8 mouse cellular contexts compared by ENCODE assay signal in the genomic region with DNA sequence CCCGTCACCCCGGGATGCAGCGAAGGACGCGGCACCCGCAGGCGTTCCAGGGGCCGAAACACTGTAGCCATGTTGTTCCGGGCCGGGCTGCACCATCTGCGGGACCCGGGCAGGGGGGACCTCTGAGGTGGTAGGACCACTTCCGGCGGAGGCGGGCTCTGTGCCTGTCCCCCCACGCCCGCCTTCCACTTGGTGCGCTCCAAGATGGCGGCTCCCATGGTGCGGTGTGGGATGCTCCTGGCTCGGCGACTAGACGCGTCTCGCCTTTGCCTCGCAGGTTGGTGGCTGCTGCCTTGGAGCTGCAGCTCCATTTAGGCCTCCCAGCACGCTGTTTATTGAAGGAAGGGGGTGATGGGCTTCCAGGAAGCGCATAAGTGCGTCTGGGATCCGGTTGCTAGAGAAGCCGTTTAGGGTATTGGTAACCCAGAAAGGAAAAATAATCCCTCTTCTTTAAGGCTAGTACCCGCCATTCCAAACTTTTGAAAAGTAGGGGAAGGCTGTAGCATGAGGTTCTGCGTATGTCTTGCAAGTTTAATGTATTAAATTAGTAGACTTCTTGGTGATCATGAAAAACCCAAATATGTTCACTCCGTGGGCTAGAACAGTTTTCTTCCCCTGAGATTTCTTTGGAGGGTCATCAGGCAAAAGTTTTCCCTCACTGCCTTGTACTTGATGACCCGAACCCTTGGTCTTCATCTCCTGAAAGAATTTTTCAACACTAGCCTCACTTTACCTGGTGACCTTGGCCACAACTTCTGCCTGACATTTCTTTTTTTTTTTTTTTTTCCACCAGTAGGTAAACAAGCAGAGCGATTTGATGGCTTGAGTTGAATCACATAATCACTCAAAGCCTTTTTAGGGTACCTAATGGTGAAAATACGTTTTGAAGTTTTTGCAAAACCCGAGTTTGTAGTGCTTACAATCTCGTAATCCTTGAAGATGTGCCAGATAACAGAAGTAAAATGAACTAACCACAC. TPM values are rescaled to one million over a fixed set of nuclear protein-coding genes. Genes with fewer than 3 reads are reported as not detected.
DNase-seq lines count a peak whose midpoint lies in the region; ATAC-seq and TF ChIP-seq lines count a peak whose summit lies in the region.

TSS of gene Ptcd2 (minus strand) at position 107 of the 977 bp plus-strand sequence.
TSS of gene Mrps27 (plus strand) at position 188 of the 977 bp plus-strand sequence.

- peak; percentile 93 for ATAC-seq in G1E (ENCODE audit: extremely low read depth, insufficient number of reproducible peaks, low FRiP score, poor library complexity, severe bottlenecking)
- ATAC-seq in forebrain, embryonic 16.5 days: peak; percentile 99
- peak; percentile 99 for ATAC-seq in lung, embryonic 14.5 days (ENCODE audit: insufficient read depth)

- peak within 1 kb of the TSS; percentile 88 for H3K9ac ChIP-seq in forebrain, embryonic 16.5 days (replicated peaks; ENCODE audit: low read depth, low read length)
- H3K9ac ChIP-seq in lung, embryonic 14.5 days: peak within 1 kb of the TSS; percentile 86

- H3K36me3 ChIP-seq in G1E (replicated peaks): peaks cover 65% of the 10 kb centered on the region
- H3K36me3 ChIP-seq in forebrain, embryonic 16.5 days (ENCODE audit: control insufficient read depth, insufficient read depth): peaks cover 18% of the 10 kb centered on the region
- H3K36me3 ChIP-seq in lung, embryonic 14.5 days (ENCODE audit: insufficient read depth): peaks cover 43% of the 10 kb centered on the region
- H3K36me3 ChIP-seq in thymus, adult 2 months (ENCODE audit: control insufficient read depth, insufficient read depth, low read length): peaks cover 13% of the 10 kb centered on the region; the same call in 1 of the 2 replicates

- peak within 1 kb of the TSS; percentile 90 for H3K27ac ChIP-seq in forebrain, embryonic 16.5 days (ENCODE audit: low read length)
- H3K27ac ChIP-seq in layer of hippocampus, adult 2 months: peak within 1 kb of the TSS; percentile 96
- peak within 1 kb of the TSS; percentile 88 for H3K27ac ChIP-seq in lung, embryonic 14.5 days (ENCODE audit: low read depth)
- H3K27ac ChIP-seq in olfactory bulb, adult 2 months (ENCODE audit: insufficient read depth, low read depth, low read length): peak within 1 kb of the TSS; percentile 89
- H3K27ac ChIP-seq in thymus, adult 2 months (ENCODE audit: control insufficient read depth, insufficient read depth, low read length): peak within 1 kb of the TSS; percentile 22

- peak within 1 kb of the TSS; percentile 77 for H3K4me2 ChIP-seq in forebrain, embryonic 16.5 days (ENCODE audit: low read length)
- peak within 1 kb of the TSS; percentile 66 for H3K4me2 ChIP-seq in lung, embryonic 14.5 days

- intact Hi-C loops in heart, postnatal 36 days (cut with DNase I): no loop called here

- H3K4me1 ChIP-seq in G1E (ENCODE audit: insufficient read depth, low read depth, low read length): peaks cover 30% of the 10 kb centered on the region
- peaks cover 14% of the 10 kb centered on the region for H3K4me1 ChIP-seq in forebrain, embryonic 16.5 days (replicated peaks; ENCODE audit: control insufficient read depth, insufficient read depth, low read length)
- peaks cover 7% of the 10 kb centered on the region for H3K4me1 ChIP-seq in lung, embryonic 14.5 days (ENCODE audit: insufficient read depth)
- peaks cover 2% of the 10 kb centered on the region; the same call in 1 of the 2 replicates for H3K4me1 ChIP-seq in olfactory bulb, adult 2 months (ENCODE audit: control insufficient read depth, insufficient read depth, low read length)
- no peaks in the 10 kb centered on the region for H3K4me1 ChIP-seq in thymus, adult 2 months (replicated peaks; ENCODE audit: control insufficient read depth, insufficient read depth, low read length)

- no peaks in the 10 kb centered on the region for H3K27me3 ChIP-seq in G1E (ENCODE audit: insufficient read depth, low read length)
- H3K27me3 ChIP-seq in forebrain, embryonic 16.5 days (replicated peaks; ENCODE audit: control insufficient read depth, insufficient read depth, low read length): no peaks in the 10 kb centered on the region
- H3K27me3 ChIP-seq in lung, embryonic 14.5 days (ENCODE audit: insufficient read depth, low read length): no peaks in the 10 kb centered on the region
- no peaks in the 10 kb centered on the region for H3K27me3 ChIP-seq in thymus, adult 2 months (ENCODE audit: control insufficient read depth, insufficient read depth, low read length)

- peak; percentile 77 for TF ChIP-seq POLR2A in olfactory bulb, adult 2 months (IDR thresholded peaks at IDR 0.05; ENCODE audit: insufficient read depth, low read depth, low read length)
- TF ChIP-seq POLR2A in thymus, adult 2 months (IDR thresholded peaks at IDR 0.05; ENCODE audit: control insufficient read depth, extremely low read depth, insufficient read depth, low read length, poor library complexity): peak; percentile 72; the same call in 1 of the 2 replicates

- DNase-seq in G1E (ENCODE audit: low spot score): peak; percentile 80
- peak; percentile 98 to 99 for DNase-seq in cerebellum, adult 18-20 months
- DNase-seq in heart, postnatal 36 days: peak; percentile 97 to 98
- peak; percentile 98 to 99 for DNase-seq in layer of hippocampus, adult 2 months (ENCODE audit: low spot score in 2 of 2)
- peak; percentile 98 for DNase-seq in lung, embryonic 14.5 days
- peak; percentile 99 for DNase-seq in thymus, adult 2 months

- peak within 1 kb of the TSS; percentile 95 for H3K4me3 ChIP-seq in G1E (ENCODE audit: low read depth, low read length)
- peak within 1 kb of the TSS; percentile 90 for H3K4me3 ChIP-seq in forebrain, embryonic 16.5 days (replicated peaks; ENCODE audit: low read length)
- peak within 1 kb of the TSS; percentile 65 for H3K4me3 ChIP-seq in layer of hippocampus, adult 2 months
- peak within 1 kb of the TSS; percentile 93 for H3K4me3 ChIP-seq in lung, embryonic 14.5 days (ENCODE audit: low read depth, low read length)
- H3K4me3 ChIP-seq in olfactory bulb, adult 2 months (ENCODE audit: insufficient read depth, low read depth, low read length): peak within 1 kb of the TSS; percentile 91
- H3K4me3 ChIP-seq in thymus, adult 2 months (ENCODE audit: control insufficient read depth, insufficient read depth, low read length): peak within 1 kb of the TSS; percentile 85

- no peaks in the 10 kb centered on the region for H3K9me3 ChIP-seq in G1E (replicated peaks)
- no peaks in the 10 kb centered on the region for H3K9me3 ChIP-seq in forebrain, embryonic 16.5 days (ENCODE audit: control insufficient read depth, low read length)
- no peaks in the 10 kb centered on the region for H3K9me3 ChIP-seq in lung, embryonic 14.5 days (ENCODE audit: low read depth, low read length)

- whole genome bisulfite sequencing in forebrain, embryonic 16.5 days: 3% methylated on average over 39 of the region's 39 CpGs
- WGBS in lung, embryonic 14.5 days: 1% methylated on average over 39 of the region's 39 CpGs
- WGBS in olfactory bulb, adult 2 months: 3% methylated on average over 38 of the region's 39 CpGs
- WGBS in thymus, adult 2 months: 1% methylated on average over 39 of the region's 39 CpGs

- no peak for TF ChIP-seq CTCF in G1E (IDR thresholded peaks at IDR 0.05; ENCODE audit: low read depth, low read length)
- no peak for TF ChIP-seq CTCF in layer of hippocampus, adult 2 months (conservative IDR thresholded peaks at IDR 0.05)
- no peak for TF ChIP-seq CTCF in lung, embryonic 14.5 days (IDR thresholded peaks at IDR 0.05; ENCODE audit: low read depth)
- TF ChIP-seq CTCF in olfactory bulb, adult 2 months (IDR thresholded peaks at IDR 0.05; ENCODE audit: insufficient read depth, low read depth, low read length): no peak
- 0 out of 2 replicates have a peak, but pooled peaks have one; percentile 10 for TF ChIP-seq CTCF in thymus, adult 2 months (IDR thresholded peaks at IDR 0.05; ENCODE audit: borderline replicate concordance, control insufficient read depth, extremely low read depth, insufficient read depth, low read length, poor library complexity)

RNA-seq across cellular contexts. Expression of gene Ptcd2, which starts in this region (rescaled TPM):
- 34.7 and 36.1 TPM in 2 replicates for total RNA-seq in G1E (2014; fragmentation: Nextera tagmentation)
- 56.1 and 58.8 TPM in 2 replicates for total RNA-seq in G1E (2017)
- 28.5 and 32.4 TPM in 2 replicates for polyA plus RNA-seq in G1E (2012)
- polyA plus RNA-seq in forebrain, embryonic 16.5 days (2015; fragmentation: Nextera tagmentation; extraction: Ambion mirVana): 53.2 and 57.9 TPM in 2 replicates
- 10 to 100 TPM; 47.0 to 49.2 TPM for total RNA-seq in heart, postnatal 36 days (2021)
- 10 to 100 TPM; 28.8 to 30.5 TPM for total RNA-seq in layer of hippocampus, adult 2 months (2021)
- polyA plus RNA-seq in lung, embryonic 14.5 days (2014; fragmentation: Nextera tagmentation; extraction: Ambion mirVana): 47.3 and 48.8 TPM in 2 replicates
- polyA plus RNA-seq in olfactory bulb, adult 2 months (2012; ENCODE audit: insufficient read depth, insufficient read length, low replicate concordance, missing spikeins): not detected in 2 replicates
- 19.2 and 20.6 TPM in 2 replicates for polyA plus RNA-seq in thymus, adult 2 months (2012; rRNA removed)

RNA-seq across cellular contexts. Expression of gene Mrps27, which starts in this region (rescaled TPM):
- total RNA-seq in G1E (2014; fragmentation: Nextera tagmentation): 17.2 and 18.4 TPM in 2 replicates
- 20.9 and 26.1 TPM in 2 replicates for total RNA-seq in G1E (2017)
- 11.4 and 14.5 TPM in 2 replicates for polyA plus RNA-seq in G1E (2012)
- 46.4 and 49.1 TPM in 2 replicates for polyA plus RNA-seq in forebrain, embryonic 16.5 days (2015; fragmentation: Nextera tagmentation; extraction: Ambion mirVana)
- total RNA-seq in heart, postnatal 36 days (2021): 10 to 100 TPM; 48.2 to 48.8 TPM
- 10 to 100 TPM; 23.2 to 26.3 TPM for total RNA-seq in layer of hippocampus, adult 2 months (2021)
- 60.9 and 63.0 TPM in 2 replicates for polyA plus RNA-seq in lung, embryonic 14.5 days (2014; fragmentation: Nextera tagmentation; extraction: Ambion mirVana)
- not detected in 2 replicates for polyA plus RNA-seq in olfactory bulb, adult 2 months (2012; ENCODE audit: insufficient read depth, insufficient read length, low replicate concordance, missing spikeins)
- polyA plus RNA-seq in thymus, adult 2 months (2012; rRNA removed): 12.7 and 16.1 TPM in 2 replicates

Comparison
In these comparisons a context has a peak if more than half of its experiments do, and no peak if none do; other contexts are left out.
1. Peak in every context shown above with its lines: DNase-seq, ATAC-seq, H3K4me3 ChIP-seq and H3K27ac ChIP-seq.
2. RNA of gene Ptcd2 (polyA plus RNA-seq): 53.2 to 57.9 TPM in forebrain, embryonic 16.5 days, 47.3 to 48.8 TPM in lung, embryonic 14.5 days, 28.5 to 32.4 TPM in G1E and 19.2 to 20.6 TPM in thymus, adult 2 months; not detected in olfactory bulb, adult 2 months; every median in the first group is over 10 times any median in the second.
3. RNA of gene Mrps27 (polyA plus RNA-seq): 60.9 to 63.0 TPM in lung, embryonic 14.5 days, 46.4 to 49.1 TPM in forebrain, embryonic 16.5 days, 11.4 to 14.5 TPM in G1E and 12.7 to 16.1 TPM in thymus, adult 2 months; not detected in olfactory bulb, adult 2 months; every median in the first group is over 10 times any median in the second.
4. H3K27ac ChIP-seq: peak in every context shown above with its lines; median percentile 96 in layer of hippocampus, adult 2 months; 90 in forebrain, embryonic 16.5 days; 89 in olfactory bulb, adult 2 months; 88 in lung, embryonic 14.5 days; 22 in thymus, adult 2 months.